In the genomic region with DNA sequence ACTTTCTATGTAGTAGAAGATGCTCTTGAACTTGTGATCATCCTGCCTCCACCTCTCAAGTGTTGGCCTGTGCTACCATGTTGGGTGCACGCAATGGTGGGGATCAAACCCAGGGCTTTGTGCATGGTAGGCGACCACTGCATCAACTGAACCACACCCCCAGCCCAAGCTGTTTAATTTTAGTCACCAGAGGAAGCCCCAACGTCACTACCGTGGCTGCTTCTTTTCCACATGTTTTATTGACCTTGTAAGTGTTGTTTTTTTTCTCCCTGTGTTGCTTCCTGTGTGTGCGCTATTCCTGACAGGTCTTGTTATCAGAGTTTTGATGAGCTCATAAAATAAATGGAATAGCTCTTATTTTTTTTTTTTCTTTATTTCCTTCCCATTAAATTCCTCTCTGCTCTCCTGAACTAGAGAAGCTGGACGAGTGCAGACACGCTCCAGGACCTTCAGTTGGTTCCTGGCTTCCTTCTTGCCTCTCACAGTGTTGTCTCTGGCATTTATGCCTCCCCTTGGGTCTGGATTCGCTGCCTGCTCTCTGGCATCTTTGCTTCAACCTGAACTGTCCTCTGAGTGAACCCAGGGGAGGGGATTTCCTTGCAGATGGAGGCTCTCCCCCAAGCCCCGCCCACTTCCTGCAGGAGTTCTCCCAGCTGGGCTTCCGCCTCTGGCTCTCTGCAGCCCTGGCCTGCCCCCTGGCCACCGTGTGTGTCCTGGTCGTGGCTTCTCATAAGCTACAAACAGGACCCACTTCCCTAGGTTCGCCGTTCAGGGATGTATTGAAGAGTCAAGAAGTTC, we compare ENCODE assay signal across 8 mouse cellular contexts.
DNase-seq lines count a peak whose midpoint lies in the region; ATAC-seq and TF ChIP-seq lines count a peak whose summit lies in the region.
"Had no signal": no experiment of that assay in that cellular context is flagged by ENCODE, and none has a peak within 500 bp of the region (broad histone marks: within the 10 kb centered on the region; RNA-seq: fewer than 3 reads in every experiment).

No protein-coding gene starts in this region.

- peak; percentile 64 for TF ChIP-seq CTCF in heart, adult 2 months (IDR thresholded peaks at IDR 0.05)
- no peak for TF ChIP-seq CTCF in cerebellum, adult 2 months (IDR thresholded peaks at IDR 0.05; ENCODE audit: borderline replicate concordance, insufficient read depth, low read depth, low read length)

- H3K36me3 ChIP-seq in ES-E14 (ENCODE audit: control insufficient read depth, insufficient read depth, low read length, poor library complexity, severe bottlenecking): no peaks in the 10 kb centered on the region
- H3K36me3 ChIP-seq in heart, adult 2 months (ENCODE audit: control insufficient read depth, insufficient read depth, low read length): no peaks in the 10 kb centered on the region
- H3K36me3 ChIP-seq in kidney, embryonic 15.5 days: no peaks in the 10 kb centered on the region
- H3K36me3 ChIP-seq in stomach, embryonic 16.5 days (ENCODE audit: control insufficient read depth, insufficient read depth, low read length): no peaks in the 10 kb centered on the region
- H3K36me3 ChIP-seq: liver, embryonic 15.5 days had no signal

- TF ChIP-seq POLR2A in heart, adult 2 months (IDR thresholded peaks at IDR 0.05; ENCODE audit: insufficient read depth, low read depth, low read length): peak; percentile 39
- no peak for TF ChIP-seq POLR2A in cerebellum, adult 2 months (IDR thresholded peaks at IDR 0.05; ENCODE audit: borderline replicate concordance, insufficient read depth, low read length)

- ATAC-seq in kidney, embryonic 15.5 days (replicated peaks; ENCODE audit: low FRiP score): peak; percentile 92
- ATAC-seq in stomach, embryonic 16.5 days (ENCODE audit: insufficient read depth, low FRiP score): peak; percentile 85

- peak overlapping the region; percentile 46 for H3K4me2 ChIP-seq in kidney, embryonic 15.5 days
- peak overlapping the region; percentile 32; the same call in 1 of the 2 replicates for H3K4me2 ChIP-seq in stomach, embryonic 16.5 days (ENCODE audit: low read depth, low read length)
- H3K4me2 ChIP-seq: liver, embryonic 15.5 days had no signal

- TF ChIP-seq EP300 in heart, adult 2 months (IDR thresholded peaks at IDR 0.05; ENCODE audit: insufficient read depth, low read depth, low read length): peak; percentile 85; the same call in 1 of the 2 replicates

- H3K9ac ChIP-seq in ES-E14 (ENCODE audit: insufficient read depth, low read depth, low read length, poor library complexity, severe bottlenecking): no peak overlapping the region
- H3K9ac ChIP-seq in heart, adult 2 months (ENCODE audit: low read depth, low read length): no peak overlapping the region
- no peak overlapping the region for H3K9ac ChIP-seq in kidney, embryonic 15.5 days
- H3K9ac ChIP-seq in stomach, embryonic 16.5 days (ENCODE audit: low read length): no peak overlapping the region
- H3K9ac ChIP-seq: liver, embryonic 15.5 days had no signal

- no peaks in the 10 kb centered on the region for H3K79me2 ChIP-seq in heart, adult 2 months (replicated peaks; ENCODE audit: control insufficient read depth, insufficient read depth, low read length)

- no peak overlapping the region for H3K27ac ChIP-seq in ES-E14 (ENCODE audit: insufficient read depth, low read depth, low read length, poor library complexity, severe bottlenecking)
- H3K27ac ChIP-seq in heart, adult 2 months: peak overlapping the region; percentile 82
- peak overlapping the region; percentile 94 for H3K27ac ChIP-seq in kidney, embryonic 15.5 days
- H3K27ac ChIP-seq in stomach, embryonic 16.5 days (ENCODE audit: low read length): peak overlapping the region; percentile 60
- no peak overlapping the region for H3K27ac ChIP-seq in cerebellum, adult 2 months (ENCODE audit: insufficient read depth, low read length)
- H3K27ac ChIP-seq: liver, embryonic 15.5 days had no signal

- in situ Hi-C loops in ES-E14 (cut with MboI; ENCODE audit: low sequenced_read_pairs in 2 of 2, unreplicated experiment in 2 of 2): no loop called here

- H3K9me3 ChIP-seq in ES-E14 (ENCODE audit: control insufficient read depth, insufficient read depth, low read depth, low read length): no peaks in the 10 kb centered on the region
- H3K9me3 ChIP-seq in kidney, embryonic 15.5 days (replicated peaks): no peaks in the 10 kb centered on the region
- no peaks in the 10 kb centered on the region for H3K9me3 ChIP-seq in stomach, embryonic 16.5 days (replicated peaks; ENCODE audit: control insufficient read depth, low read length)
- H3K9me3 ChIP-seq: liver, embryonic 15.5 days had no signal

- 17% methylated on average over 14 of the region's 14 CpGs for whole genome bisulfite sequencing in heart, adult 2 months
- 15% methylated on average over 14 of the region's 14 CpGs for WGBS in kidney, embryonic 15.5 days
- WGBS in stomach, embryonic 16.5 days: 20% methylated on average over 14 of the region's 14 CpGs
- WGBS in cerebellum, adult 2 months: 54% methylated on average over 14 of the region's 14 CpGs

- peak overlapping the region in 1 of 2 experiments; percentile 48; a peak in 2 of 4 replicates for H3K4me3 ChIP-seq in ES-E14 (ENCODE audit: insufficient read depth in 1 of 2, low read depth in 1 of 2, low read length in 2 of 2, poor library complexity in 1 of 2, severe bottlenecking in 1 of 2)
- no peak overlapping the region for H3K4me3 ChIP-seq in heart, adult 2 months
- 0 out of 2 replicates have a peak overlapping the region, but pooled peaks have one; percentile 10 for H3K4me3 ChIP-seq in kidney, embryonic 15.5 days (replicated peaks)
- no peak overlapping the region for H3K4me3 ChIP-seq in stomach, embryonic 16.5 days (replicated peaks; ENCODE audit: low read length)
- H3K4me3 ChIP-seq in cerebellum, adult 2 months (replicated peaks; ENCODE audit: insufficient read depth, low read depth, low read length): no peak overlapping the region
- H3K4me3 ChIP-seq: liver, embryonic 15.5 days had no signal

- H3K27me3 ChIP-seq in heart, adult 2 months (ENCODE audit: control insufficient read depth, insufficient read depth, low read length): no peaks in the 10 kb centered on the region
- no peaks in the 10 kb centered on the region for H3K27me3 ChIP-seq in kidney, embryonic 15.5 days
- no peaks in the 10 kb centered on the region for H3K27me3 ChIP-seq in stomach, embryonic 16.5 days (ENCODE audit: control insufficient read depth, insufficient read depth, low read length)
- H3K27me3 ChIP-seq in cerebellum, adult 2 months (ENCODE audit: control insufficient read depth, insufficient read depth, low read length): no peaks in the 10 kb centered on the region
- H3K27me3 ChIP-seq: liver, embryonic 15.5 days had no signal

- peak; percentile 62 for DNase-seq in ES-E14 (ENCODE audit: low read depth, low spot score)
- peak; percentile 66 for DNase-seq in adrenal gland, postnatal 25 days
- peak; percentile 84 to 90 for DNase-seq in heart, adult 2 months
- DNase-seq in lung, postnatal 36 days: peak; percentile 80
- DNase-seq in cerebellum, adult 2 months: no peak

- H3K4me1 ChIP-seq in ES-E14 (ENCODE audit: control insufficient read depth in 2 of 2, insufficient read depth in 2 of 2, low read length in 2 of 2, poor library complexity in 1 of 2): peaks cover 1 to 2% of the 10 kb centered on the region in 2 experiments; a peak in 1 of 4 replicates
- H3K4me1 ChIP-seq in heart, adult 2 months (ENCODE audit: control insufficient read depth, insufficient read depth, low read length): peaks cover 13% of the 10 kb centered on the region
- peaks cover 29% of the 10 kb centered on the region for H3K4me1 ChIP-seq in kidney, embryonic 15.5 days
- H3K4me1 ChIP-seq in stomach, embryonic 16.5 days (ENCODE audit: control insufficient read depth, insufficient read depth, low read length): peaks cover 13% of the 10 kb centered on the region; the same call in 1 of the 2 replicates
- no peaks in the 10 kb centered on the region for H3K4me1 ChIP-seq in cerebellum, adult 2 months (ENCODE audit: control insufficient read depth, insufficient read depth, low read length)

- intact Hi-C loops in heart, adult 2 months (cut with DNase I): loop anchor here (1.0 kb wide), 1 partner anchor 21 kb away; no protein-coding TSS in a partner anchor

TF ChIP-seq in ES-E14, 5 proteins besides CTCF, POLR2A, EP300 and RAD21:
- TF ChIP-seq HCFC1 (IDR thresholded peaks at IDR 0.05; ENCODE audit: borderline replicate concordance, insufficient read depth, low read length): no peak
- no peak for TF ChIP-seq MAFK (IDR thresholded peaks at IDR 0.05; ENCODE audit: insufficient read depth, low read depth, low read length)
- no peak for TF ChIP-seq ZNF384 (IDR thresholded peaks at IDR 0.05; ENCODE audit: low read depth, low read length)
- TF ChIP-seq ZC3H11A (IDR thresholded peaks at IDR 0.05; ENCODE audit: borderline replicate concordance, low read depth, low read length): no peak
- TF ChIP-seq CHD2 (IDR thresholded peaks at IDR 0.05; ENCODE audit: low read depth, low read length): no peak

Comparison
In these comparisons a context has a peak if more than half of its experiments do, and no peak if none do; other contexts are left out.
1. DNase-seq: peak in ES-E14 (single experiment), adrenal gland, postnatal 25 days (single experiment), heart, adult 2 months (2 of 2) and lung, postnatal 36 days (single experiment); none in cerebellum, adult 2 months (0 of 2).
2. H3K27ac ChIP-seq: peak in heart, adult 2 months (single experiment), kidney, embryonic 15.5 days (single experiment) and stomach, embryonic 16.5 days (single experiment); none in ES-E14 (single experiment) and cerebellum, adult 2 months (single experiment).